Mouse (Mus musculus): ENCODE measurements around the gene Tbl1xr1.
A peak's percentile ranks its signal among the peaks of the same experiment; 100 is the strongest.

Tbl1xr1 gene

DNA sequence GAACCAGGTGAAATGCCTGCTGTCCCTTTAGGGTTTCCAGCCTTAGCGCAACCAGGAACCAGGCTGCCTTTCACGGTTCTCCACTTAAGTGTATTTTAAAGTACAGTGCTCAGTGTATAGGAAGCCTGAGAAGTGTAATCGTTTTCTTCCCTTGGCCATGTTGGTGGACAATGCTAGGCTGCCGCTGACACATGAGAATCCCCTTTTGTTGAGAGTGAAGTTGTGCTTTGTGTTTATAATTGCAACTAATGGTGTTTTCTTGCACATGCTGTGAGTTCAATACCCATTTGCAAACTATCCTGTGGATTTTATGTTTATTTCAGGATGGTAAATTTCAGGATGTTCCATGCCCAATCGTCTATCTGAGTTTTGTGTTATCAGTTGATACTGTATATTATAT lies 146.6 kb downstream of the Tbl1xr1 start:
- no peak for DNase-seq

DNA sequence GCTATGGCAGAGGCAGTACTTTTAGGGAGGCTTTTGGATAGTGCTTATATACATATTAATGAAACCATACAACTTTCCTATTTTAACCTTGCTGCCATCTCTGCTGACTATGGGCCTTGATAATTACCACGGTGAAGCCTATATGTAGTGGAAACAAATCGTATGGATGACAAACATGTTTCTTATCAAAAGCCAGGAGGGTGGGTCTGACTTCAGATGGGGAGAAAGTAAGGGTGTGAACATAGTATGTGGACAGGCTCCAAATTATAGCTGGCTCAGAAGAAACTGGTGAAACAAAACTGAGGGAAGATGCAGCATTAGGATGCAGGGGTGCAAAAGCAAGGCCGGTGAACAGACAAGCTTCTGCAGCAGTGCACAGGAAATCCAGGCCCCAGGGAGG lies 151.6 kb downstream of the Tbl1xr1 start:
- DNase-seq = no peak

- DNase-seq = no peak
These were observed 154.2 kb downstream of the Tbl1xr1 start for GRCm38 (mm10) chr3:22230635-22231034.

- DNase-seq = peak; percentile 28
These were observed 161.9 kb downstream of the Tbl1xr1 start for GRCm38 (mm10) chr3:22238106-22238900.

Data from layer of hippocampus, adult 9-11 months (tissue).